Mouse (Mus musculus) midbrain, embryonic 13.5 days (tissue): ENCODE measurements around the gene Faf1. TPM values are rescaled to one million over a fixed set of nuclear protein-coding genes. Genes with fewer than 3 reads are reported as not detected.

Source experiments
- polyA plus RNA-seq: library from polyadenylated mRNA; unstranded; fragments of >200 nt; fragmentation: Nextera tagmentation; extraction: Ambion mirVana; gene quantifications from 2 replicates; pipeline ENCODE4 v1.2.1, GENCODE M21; 2015

The Faf1 gene
- polyA plus RNA-seq, 1 experiment from 2014 or later, result 32.9 TPM

Other genes with a start within 250 kb of the Faf1 start
- 59.8 and 60.0 TPM in 2 replicates for gene Rnf11, start 191.9 kb upstream of the Faf1 start, polyA plus RNA-seq
- not detected in 2 replicates for gene 4930522H14Rik, start 145.3 kb upstream of the Faf1 start, polyA plus RNA-seq
- 2.3 and 5.7 TPM in 2 replicates for gene Cdkn2c, start 9.4 kb upstream of the Faf1 start, polyA plus RNA-seq